Mouse (Mus musculus) bone marrow macrophage, adult 2 months (primary cell): ENCODE results near the gene Daglb.

Experiments used
- CTCF ChIP-seq: IDR thresholded peaks from 2 replicates; pipeline ENCODE4 v1.5.1; 2012; ENCODE audit warnings: low read depth, mild to moderate bottlenecking, low read length, moderate library complexity
- POLR2A ChIP-seq: IDR thresholded peaks from 2 replicates; pipeline ENCODE4 v1.6.1; 2012; ENCODE audit warnings: mild to moderate bottlenecking, low read depth, low read length, borderline replicate concordance

- no peak for TF ChIP-seq CTCF
- TF ChIP-seq POLR2A, result no peak
Observed at GRCm38 (mm10) chr5:143537022-143537421, 72.6 kb downstream of the Daglb start.
